Mouse (Mus musculus) embryonic fibroblast, embryonic 13.5 days (primary cell): ENCODE results near the gene Nhsl2. TPM values are rescaled to one million over a fixed set of nuclear protein-coding genes. Genes with fewer than 3 reads are reported as not detected.

Experiments
- H3K27ac ChIP-seq: 2 replicates; pipeline ENCODE4 v1.5.1; 2012; ENCODE audit warnings: low read length, control low read depth, inconsistent platforms; ENCODE audit not compliant: insufficient read depth
- H3K4me1 ChIP-seq: 2 replicates; pipeline ENCODE4 v1.6.1; 2011; ENCODE audit warnings: low read length; ENCODE audit not compliant: control insufficient read depth, insufficient read depth
- H3K4me3 ChIP-seq: 2 replicates; pipeline ENCODE4 v1.5.1; 2011; ENCODE audit warnings: mild to moderate bottlenecking, control low read depth, low read length; ENCODE audit not compliant: insufficient read depth
- CTCF ChIP-seq: IDR thresholded peaks from 2 replicates; pipeline ENCODE4 v1.5.1; 2011; ENCODE audit warnings: mild to moderate bottlenecking, control low read depth, low read length, moderate library complexity, borderline replicate concordance; ENCODE audit not compliant: insufficient read depth
- POLR2A ChIP-seq: IDR thresholded peaks from 2 replicates; pipeline ENCODE4 v1.6.1; 2011; ENCODE audit warnings: low read depth, mild to moderate bottlenecking, control low read depth, low read length, moderate library complexity
- polyA plus RNA-seq: library from polyadenylated mRNA; stranded (reverse); fragments of >200 nt; gene quantifications from 2 replicates; pipeline ENCODE4 v1.2.4, GENCODE M21; 2011; ENCODE audit warnings: low read depth; ENCODE audit not compliant: missing spikeins, insufficient read length

Nhsl2 gene
- polyA plus RNA-seq, 1 experiment = 15.6 TPM

DNA sequence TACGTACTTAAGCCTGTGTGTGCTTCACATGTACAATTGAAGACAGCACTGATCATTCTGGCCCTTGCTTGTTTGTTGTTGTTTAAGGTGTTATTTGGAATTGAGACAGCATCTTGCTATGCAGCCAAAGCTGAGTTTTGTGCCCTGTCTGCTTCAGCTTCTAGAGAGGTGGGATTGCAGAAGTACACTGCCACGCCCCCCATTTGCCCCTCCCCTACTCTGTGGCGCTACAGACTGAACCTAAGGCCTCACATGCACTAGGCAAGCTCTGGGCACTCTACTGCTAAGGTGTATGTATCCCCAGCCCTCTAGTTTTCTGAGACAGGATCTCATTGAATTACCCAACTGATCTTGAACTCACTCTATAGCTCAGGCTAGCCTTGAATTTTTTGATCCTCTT, 186.5 kb downstream of the Nhsl2 start:
- H3K27ac ChIP-seq = no peak overlapping the region
- no peaks in the 10 kb centered on the region for H3K4me1 ChIP-seq
- H3K4me3 ChIP-seq = no peak overlapping the region
- no peak for TF ChIP-seq POLR2A
- TF ChIP-seq CTCF = no peak

GRCm38 (mm10) chrX:102036866-102037361, 187.7 kb downstream of the Nhsl2 start:
- no peak overlapping the region for H3K4me3 ChIP-seq
- TF ChIP-seq CTCF = no peak
- TF ChIP-seq POLR2A = no peak
- no peak overlapping the region for H3K27ac ChIP-seq

GRCm38 (mm10) chrX:102037506-102037905, 188.3 kb downstream of the Nhsl2 start:
- no peak overlapping the region for H3K4me3 ChIP-seq
- no peak overlapping the region for H3K27ac ChIP-seq
- TF ChIP-seq POLR2A = no peak
- TF ChIP-seq CTCF = no peak
- no peaks in the 10 kb centered on the region for H3K4me1 ChIP-seq

More at GRCm38 (mm10) chrX:102036866-102037361, 187.7 kb downstream of the Nhsl2 start:
- no peaks in the 10 kb centered on the region for H3K4me1 ChIP-seq

GRCm38 (mm10) chrX:102041562-102041961, 192.4 kb downstream of the Nhsl2 start:
- Histone ChIP-seq H3K4me3 (no peak overlapping the region), H3K4me1 (no peaks in the 10 kb centered on the region), H3K27ac (no peak overlapping the region)
- TF ChIP-seq CTCF (no peak), POLR2A (no peak)

DNA sequence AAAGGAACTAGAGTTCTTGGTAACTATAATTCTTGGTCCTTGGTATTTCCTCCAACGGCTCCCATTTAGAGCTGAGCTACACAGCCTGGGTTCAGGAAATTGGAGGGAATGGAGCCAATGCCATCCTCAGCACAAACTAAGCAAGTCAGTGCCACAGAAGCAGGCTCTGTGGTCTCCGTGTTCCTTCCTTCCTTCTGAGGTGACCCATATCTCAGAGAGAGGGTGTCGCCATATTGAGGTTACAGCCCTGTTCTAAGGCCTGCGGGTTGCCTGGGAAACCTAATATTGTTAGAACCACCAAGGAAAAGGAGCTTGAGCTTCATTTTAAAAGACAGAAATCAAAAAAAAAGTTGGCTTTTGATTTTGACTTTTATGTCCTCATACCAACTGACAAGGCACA, 193.2 kb downstream of the Nhsl2 start:
- Histone ChIP-seq H3K4me1 (no peaks in the 10 kb centered on the region), H3K4me3 (no peak overlapping the region), H3K27ac (no peak overlapping the region)
- TF ChIP-seq POLR2A (no peak), CTCF (no peak)

GRCm38 (mm10) chrX:102050552-102050951, 201.4 kb downstream of the Nhsl2 start:
- Histone ChIP-seq H3K4me3 (no peak overlapping the region), H3K4me1 (no peaks in the 10 kb centered on the region), H3K27ac (no peak overlapping the region)
- TF ChIP-seq POLR2A = no peak
- TF ChIP-seq CTCF = no peak

- Histone ChIP-seq H3K27ac (no peak overlapping the region), H3K4me1 (no peaks in the 10 kb centered on the region), H3K4me3 (no peak overlapping the region)
- TF ChIP-seq CTCF = no peak
- no peak for TF ChIP-seq POLR2A
Measured at GRCm38 (mm10) chrX:102051225-102051624, 202.0 kb downstream of the Nhsl2 start.

DNA sequence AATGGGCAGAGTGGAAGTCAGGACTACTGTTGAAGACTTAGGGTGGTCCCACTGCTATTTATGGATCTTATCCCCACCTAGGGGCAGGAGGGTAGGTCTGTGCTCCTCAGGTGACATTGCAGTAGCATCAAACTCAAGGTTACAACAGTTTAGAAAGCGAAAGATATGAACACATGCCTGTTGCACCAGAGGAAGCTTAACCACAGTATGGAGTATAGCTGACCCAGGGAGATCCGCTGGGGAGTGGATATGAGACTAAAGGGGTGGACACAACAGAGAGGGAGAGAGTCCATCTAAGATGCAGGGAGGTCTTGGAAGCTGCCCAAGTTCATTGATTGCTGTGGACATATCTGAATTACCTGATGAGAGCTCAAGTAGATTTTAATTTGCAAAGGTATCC, 204.2 kb downstream of the Nhsl2 start:
- TF ChIP-seq POLR2A (no peak), CTCF (no peak)
- H3K4me3 ChIP-seq = no peak overlapping the region
- H3K27ac ChIP-seq = no peak overlapping the region
- H3K4me1 ChIP-seq = no peaks in the 10 kb centered on the region

- Histone ChIP-seq H3K27ac (no peak overlapping the region), H3K4me3 (no peak overlapping the region), H3K4me1 (no peaks in the 10 kb centered on the region)
- no peak for TF ChIP-seq POLR2A
- TF ChIP-seq CTCF = no peak
Measured at GRCm38 (mm10) chrX:102054009-102054408, 204.8 kb downstream of the Nhsl2 start.

GRCm38 (mm10) chrX:102059437-102059836, 210.3 kb downstream of the Nhsl2 start:
- Histone ChIP-seq H3K4me3 (no peak overlapping the region), H3K27ac (no peak overlapping the region), H3K4me1 (no peaks in the 10 kb centered on the region; the same call in 1 of the 2 replicates)
- no peak for TF ChIP-seq CTCF
- no peak for TF ChIP-seq POLR2A
